Mouse (Mus musculus) kidney, adult 11 months (tissue): ENCODE measurements around the gene Olfr166.
"Not testable (repeated sequence)": the region's sequence is repeated elsewhere in the genome, so short reads cannot be mapped to it uniquely, and the experiment has no call there.

Experiments
- DNase-seq: peaks from one replicate; pipeline ENCODE4 v3.0.0; 2022

Olfr166 gene

DNA sequence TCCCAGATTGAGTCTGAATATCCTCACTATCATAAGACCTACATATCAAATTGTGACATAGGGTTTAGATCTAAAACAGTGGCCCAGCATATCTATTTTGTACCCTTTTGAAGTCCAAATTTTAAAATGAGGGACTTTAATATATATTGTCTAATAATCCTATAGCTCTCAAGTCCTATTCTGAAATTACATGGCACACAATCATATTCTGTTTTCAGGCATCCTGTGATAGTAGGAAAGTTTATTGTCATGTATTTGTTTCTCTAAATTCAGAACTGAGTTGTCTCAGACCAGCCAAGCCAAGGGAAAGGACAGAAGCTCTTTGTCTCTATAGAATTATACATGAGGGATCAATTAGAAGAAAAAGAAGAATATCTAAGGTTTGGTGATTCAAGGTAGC is at the start of gene Olfr166:
Gene Olfr166, plus strand, starts transcription at position 301 of the 400 bp plus-strand sequence.
- no peak for DNase-seq

DNA sequence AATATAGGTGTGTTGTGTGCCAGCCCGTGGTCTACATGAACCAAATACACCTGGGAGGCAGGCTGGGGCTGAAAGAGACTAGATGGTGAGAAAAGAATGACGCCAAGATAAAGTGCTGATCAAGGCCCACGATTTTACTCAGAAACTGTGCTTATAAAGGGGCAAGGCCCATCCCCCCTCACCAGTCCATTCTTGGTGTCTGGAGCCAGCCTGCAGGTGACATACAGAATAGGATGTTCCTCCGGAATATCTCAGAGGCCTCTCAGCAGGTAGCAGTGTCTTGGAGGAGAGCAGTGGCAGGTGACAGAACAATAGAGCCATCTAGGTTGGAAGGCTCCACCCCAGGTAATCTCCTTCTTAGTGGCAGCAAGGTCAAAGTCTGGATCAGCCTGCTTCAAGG is 24.8 kb upstream of the Olfr166 start:
- not testable (repeated sequence) for DNase-seq

DNA sequence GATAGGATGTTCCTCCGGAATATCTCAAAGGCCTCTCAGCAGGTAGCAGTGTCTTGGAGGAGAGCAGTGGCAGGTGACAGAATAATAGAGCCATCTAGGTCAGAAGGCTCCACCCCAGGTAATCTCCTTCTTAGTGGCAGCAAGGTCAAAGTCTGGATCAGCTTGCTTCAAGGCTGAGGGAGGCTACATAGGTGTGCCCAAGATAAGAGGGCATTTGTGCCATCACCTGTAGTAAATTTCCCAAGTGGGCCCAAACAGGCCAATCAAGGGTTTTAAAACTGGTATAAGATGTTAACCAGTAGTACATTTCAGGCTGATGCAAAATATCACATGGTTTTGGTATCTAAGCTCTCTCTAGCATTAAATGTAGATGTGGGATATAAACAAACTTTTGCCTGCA is 19.1 kb upstream of the Olfr166 start:
- DNase-seq, result no peak

- DNase-seq, result no peak
Measured at GRCm38 (mm10) chr16:19522166-19522565, 38.7 kb downstream of the Olfr166 start, which contains the start of gene Olfr167. Gene Olfr167 (minus strand): TSS chr16:19522266.

DNA sequence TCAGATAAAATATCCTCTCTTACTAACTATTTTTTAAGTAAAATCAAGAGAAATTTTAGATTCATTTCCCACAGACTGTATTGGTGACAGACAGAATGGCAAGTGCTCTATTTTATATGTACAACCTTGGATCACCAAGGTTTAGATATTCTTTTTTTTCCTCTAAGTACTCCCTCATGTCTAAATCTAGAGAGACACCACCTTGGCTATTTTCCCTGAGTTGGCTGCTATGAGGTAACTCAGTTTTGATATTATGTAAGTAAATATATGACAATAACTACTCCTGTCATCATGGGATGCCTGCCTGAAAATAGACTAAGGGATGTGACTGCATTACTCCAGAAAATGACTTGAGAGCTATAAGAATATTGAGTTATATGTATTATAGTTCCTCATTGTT is 52.0 kb downstream of the Olfr166 start, which contains the start of gene Olfr168:
Gene Olfr168, minus strand, starts transcription at position 101 of the 400 bp plus-strand sequence.
- DNase-seq, result no peak
